Mouse (Mus musculus): ENCODE results near the gene Bcl2.

Bcl2 gene

GRCm38 (mm10) chr1:106664978-106665377, 49.1 kb downstream of the Bcl2 start:
- Histone ChIP-seq H3K27me3 (ENCODE audit: control insufficient read depth, insufficient read depth, low read length, poor library complexity, severe bottlenecking) (no peaks in the 10 kb centered on the region), H3K36me3 (ENCODE audit: control insufficient read depth, insufficient read depth, low read length, poor library complexity, severe bottlenecking) (peaks cover 3% of the 10 kb centered on the region; the same call in 1 of the 2 replicates)
- DNase-seq (ENCODE audit: low read depth, low spot score): peak; percentile 13

- no peak for DNase-seq (ENCODE audit: low read depth, low spot score)
- Histone ChIP-seq H3K27me3 (ENCODE audit: control insufficient read depth, insufficient read depth, low read length, poor library complexity, severe bottlenecking) (no peaks in the 10 kb centered on the region), H3K36me3 (ENCODE audit: control insufficient read depth, insufficient read depth, low read length, poor library complexity, severe bottlenecking) (peaks cover 2% of the 10 kb centered on the region; the same call in 1 of the 2 replicates)
Measured at GRCm38 (mm10) chr1:106662486-106662885, 51.6 kb downstream of the Bcl2 start.

GRCm38 (mm10) chr1:106658293-106658847, 55.7 kb downstream of the Bcl2 start:
- no peaks in the 10 kb centered on the region for H3K36me3 ChIP-seq (ENCODE audit: control insufficient read depth, insufficient read depth, low read length, poor library complexity, severe bottlenecking)
- no peak for DNase-seq (ENCODE audit: low read depth, low spot score)
- H3K27me3 ChIP-seq (ENCODE audit: control insufficient read depth, insufficient read depth, low read length, poor library complexity, severe bottlenecking): no peaks in the 10 kb centered on the region

DNA sequence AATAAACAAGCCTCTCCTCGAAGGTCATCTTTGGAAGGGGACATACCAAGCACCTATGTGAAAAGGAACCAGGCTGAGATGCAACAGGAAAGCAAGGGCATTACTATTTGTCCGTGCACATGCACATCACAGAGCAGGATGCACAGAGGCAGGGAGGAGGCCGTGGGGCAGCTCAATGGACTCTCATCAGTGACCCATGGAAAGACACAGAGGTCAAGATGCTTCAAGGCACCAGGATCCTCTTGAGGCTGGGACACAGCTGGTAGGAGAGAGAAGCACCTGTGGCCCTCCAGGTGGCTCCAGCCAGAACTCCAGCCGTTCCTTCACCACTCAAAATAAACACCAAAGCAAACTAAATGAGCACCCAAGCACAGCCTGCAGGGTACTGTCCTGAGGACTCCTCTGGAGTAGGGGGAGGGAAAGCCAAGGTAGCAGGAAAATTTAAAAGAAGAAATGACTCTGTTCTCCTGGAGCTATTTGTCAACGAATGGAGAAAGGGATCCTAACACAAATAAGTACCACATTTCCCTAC, 57.8 kb downstream of the Bcl2 start:
- Histone ChIP-seq H3K27me3 (ENCODE audit: control insufficient read depth, insufficient read depth, low read length, poor library complexity, severe bottlenecking) (no peaks in the 10 kb centered on the region), H3K36me3 (ENCODE audit: control insufficient read depth, insufficient read depth, low read length, poor library complexity, severe bottlenecking) (no peaks in the 10 kb centered on the region)
- no peak for DNase-seq (ENCODE audit: low read depth, low spot score)

- H3K36me3 ChIP-seq (ENCODE audit: control insufficient read depth, insufficient read depth, low read length, poor library complexity, severe bottlenecking): no peaks in the 10 kb centered on the region
- H3K27me3 ChIP-seq (ENCODE audit: control insufficient read depth, insufficient read depth, low read length, poor library complexity, severe bottlenecking): no peaks in the 10 kb centered on the region
- DNase-seq (ENCODE audit: low read depth, low spot score): peak; percentile 53
Measured at GRCm38 (mm10) chr1:106654254-106654653, 59.8 kb downstream of the Bcl2 start.

DNA sequence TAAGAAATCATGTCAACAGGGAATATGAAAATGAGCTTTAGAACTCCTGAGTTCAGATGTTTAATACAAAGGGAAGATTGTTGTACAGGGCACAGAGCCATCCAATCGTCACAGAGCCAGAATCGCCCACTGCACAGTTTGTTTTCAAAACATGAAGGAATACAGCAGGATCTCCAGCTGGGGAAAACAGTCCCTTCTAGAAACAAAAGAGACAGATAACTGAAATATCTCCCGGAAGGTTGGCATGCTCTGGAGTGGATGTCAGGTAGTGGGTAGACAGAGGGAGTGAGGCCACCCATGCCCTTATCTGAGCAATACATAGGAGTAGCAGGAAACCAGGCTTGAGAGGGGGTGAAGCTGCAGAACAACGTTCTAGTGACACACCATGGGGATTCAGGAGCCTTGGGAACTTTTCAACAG, 60.6 kb downstream of the Bcl2 start:
- Histone ChIP-seq H3K27me3 (ENCODE audit: control insufficient read depth, insufficient read depth, low read length, poor library complexity, severe bottlenecking) (no peaks in the 10 kb centered on the region), H3K36me3 (ENCODE audit: control insufficient read depth, insufficient read depth, low read length, poor library complexity, severe bottlenecking) (no peaks in the 10 kb centered on the region)
- no peak for DNase-seq (ENCODE audit: low read depth, low spot score)

- no peaks in the 10 kb centered on the region for H3K27me3 ChIP-seq (ENCODE audit: control insufficient read depth, insufficient read depth, low read length, poor library complexity, severe bottlenecking)
- no peaks in the 10 kb centered on the region for H3K36me3 ChIP-seq (ENCODE audit: control insufficient read depth, insufficient read depth, low read length, poor library complexity, severe bottlenecking)
- DNase-seq (ENCODE audit: low read depth, low spot score): no peak
Measured at GRCm38 (mm10) chr1:106651211-106651610, 62.9 kb downstream of the Bcl2 start.

DNA sequence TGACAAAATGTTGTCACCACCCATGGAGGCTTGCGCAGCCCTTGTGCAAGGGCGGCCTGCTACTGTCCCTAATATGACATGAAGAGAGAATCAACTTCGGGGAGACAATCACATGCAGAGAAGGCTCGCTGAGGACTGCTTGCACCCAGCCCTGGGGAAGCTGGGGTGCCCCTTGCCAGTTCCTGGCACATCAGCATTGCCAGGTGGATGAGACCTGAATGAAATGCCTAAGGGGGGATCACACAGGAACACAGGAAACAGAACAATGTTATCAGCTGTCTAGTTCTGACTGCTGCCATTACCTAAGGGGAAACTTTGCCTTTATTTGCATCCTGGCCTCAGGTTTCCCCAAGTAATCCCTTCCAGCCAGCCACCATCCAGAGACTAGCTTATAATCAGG, 63.6 kb downstream of the Bcl2 start:
- Histone ChIP-seq H3K36me3 (ENCODE audit: control insufficient read depth, insufficient read depth, low read length, poor library complexity, severe bottlenecking) (no peaks in the 10 kb centered on the region), H3K27me3 (ENCODE audit: control insufficient read depth, insufficient read depth, low read length, poor library complexity, severe bottlenecking) (no peaks in the 10 kb centered on the region)
- no peak for DNase-seq (ENCODE audit: low read depth, low spot score)

DNA sequence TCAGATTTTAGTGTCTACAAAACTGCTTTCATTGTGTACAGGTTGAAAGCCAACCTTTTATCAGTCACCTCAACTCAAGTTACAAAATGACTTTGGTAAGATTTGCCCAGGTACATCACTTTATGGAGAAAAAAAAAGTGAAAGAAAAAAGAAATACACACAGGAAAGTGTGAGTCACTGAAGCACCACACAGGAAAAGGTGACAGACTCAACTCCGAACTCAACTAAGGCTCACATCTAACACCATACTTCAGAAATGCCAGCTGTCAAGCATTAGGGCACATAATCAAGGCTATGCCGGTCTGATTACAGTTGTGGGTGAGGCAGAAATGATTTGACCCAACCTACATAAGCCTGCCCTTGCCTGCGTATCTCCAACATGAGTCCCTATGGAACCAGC, 66.7 kb downstream of the Bcl2 start:
- Histone ChIP-seq H3K36me3 (ENCODE audit: control insufficient read depth, insufficient read depth, low read length, poor library complexity, severe bottlenecking) (no peaks in the 10 kb centered on the region), H3K27me3 (ENCODE audit: control insufficient read depth, insufficient read depth, low read length, poor library complexity, severe bottlenecking) (no peaks in the 10 kb centered on the region)
- DNase-seq (ENCODE audit: low read depth, low spot score): peak; percentile 41

GRCm38 (mm10) chr1:106644566-106644965, 69.5 kb downstream of the Bcl2 start:
- DNase-seq (ENCODE audit: low read depth, low spot score): peak; percentile 12
- Histone ChIP-seq H3K36me3 (ENCODE audit: control insufficient read depth, insufficient read depth, low read length, poor library complexity, severe bottlenecking) (no peaks in the 10 kb centered on the region), H3K27me3 (ENCODE audit: control insufficient read depth, insufficient read depth, low read length, poor library complexity, severe bottlenecking) (no peaks in the 10 kb centered on the region)

DNA sequence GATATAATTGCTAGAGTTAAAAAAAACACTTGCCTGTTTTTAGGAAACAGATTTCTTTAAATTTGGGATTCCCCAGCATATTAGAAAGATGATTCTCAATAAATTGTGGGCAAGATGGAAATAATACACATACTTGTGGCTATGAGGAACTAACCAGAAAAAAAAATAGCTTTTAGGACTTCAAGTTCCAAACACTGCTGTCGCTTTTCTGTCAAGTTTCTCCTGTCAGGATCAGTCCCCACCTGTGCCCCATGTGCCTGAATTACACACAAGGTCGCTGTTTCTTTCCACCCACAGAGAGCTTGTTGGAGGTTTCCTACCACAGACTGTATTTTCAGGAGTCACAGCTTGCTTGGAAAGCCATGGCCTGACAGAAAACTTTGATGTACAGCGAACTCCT, 70.5 kb downstream of the Bcl2 start:
- H3K36me3 ChIP-seq (ENCODE audit: control insufficient read depth, insufficient read depth, low read length, poor library complexity, severe bottlenecking): no peaks in the 10 kb centered on the region
- DNase-seq (ENCODE audit: low read depth, low spot score): no peak

DNA sequence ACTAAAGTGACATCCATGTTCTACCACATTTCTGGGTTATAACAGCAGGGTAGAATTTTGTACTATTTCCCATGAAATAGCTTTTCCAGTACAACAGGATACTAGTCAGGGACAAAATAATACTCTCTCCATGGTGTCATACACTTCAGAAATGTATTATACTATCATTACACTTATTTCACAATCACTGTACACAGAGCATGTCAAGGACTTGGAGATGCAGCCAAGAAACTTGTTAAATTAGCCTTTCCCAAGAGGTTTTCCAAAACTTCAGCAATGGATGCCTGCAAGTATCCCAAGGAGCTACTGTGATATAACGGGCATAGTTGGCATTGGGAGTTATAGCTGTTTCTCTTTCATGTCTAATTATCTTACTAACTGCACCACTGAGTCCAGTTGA, 73.5 kb downstream of the Bcl2 start:
- no peaks in the 10 kb centered on the region for H3K36me3 ChIP-seq (ENCODE audit: control insufficient read depth, insufficient read depth, low read length, poor library complexity, severe bottlenecking)
- no peak for DNase-seq (ENCODE audit: low read depth, low spot score)
- H3K27me3 ChIP-seq (ENCODE audit: control insufficient read depth, insufficient read depth, low read length, poor library complexity, severe bottlenecking): no peaks in the 10 kb centered on the region

More for the DNA sequence above, 70.5 kb downstream of the Bcl2 start:
- no peaks in the 10 kb centered on the region for H3K27me3 ChIP-seq (ENCODE audit: control insufficient read depth, insufficient read depth, low read length, poor library complexity, severe bottlenecking)

GRCm38 (mm10) chr1:106637705-106638104, 76.4 kb downstream of the Bcl2 start:
- Histone ChIP-seq H3K27me3 (ENCODE audit: control insufficient read depth, insufficient read depth, low read length, poor library complexity, severe bottlenecking) (no peaks in the 10 kb centered on the region), H3K36me3 (ENCODE audit: control insufficient read depth, insufficient read depth, low read length, poor library complexity, severe bottlenecking) (no peaks in the 10 kb centered on the region)
- DNase-seq (ENCODE audit: low read depth, low spot score): no peak

DNA sequence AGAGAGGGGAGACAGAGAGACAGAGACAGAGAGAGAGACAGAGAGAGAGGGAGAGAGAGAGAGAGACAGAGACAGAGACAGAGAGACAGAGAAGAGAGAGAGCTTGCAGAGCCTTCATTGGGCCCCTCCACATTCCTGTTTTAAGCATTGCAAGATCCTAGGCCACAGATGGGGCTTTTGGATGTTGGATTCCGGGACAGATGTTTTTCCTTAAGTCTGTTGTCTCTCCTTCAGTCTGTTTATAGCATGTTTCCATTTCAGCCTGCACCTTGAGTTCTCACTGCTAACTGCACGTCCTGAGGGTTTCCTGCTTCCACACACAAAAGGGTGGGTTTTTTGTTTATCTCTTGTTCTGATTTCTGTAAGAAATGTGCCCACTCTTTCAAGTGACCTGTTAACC, 77.4 kb downstream of the Bcl2 start:
- Histone ChIP-seq H3K36me3 (ENCODE audit: control insufficient read depth, insufficient read depth, low read length, poor library complexity, severe bottlenecking) (no peaks in the 10 kb centered on the region), H3K27me3 (ENCODE audit: control insufficient read depth, insufficient read depth, low read length, poor library complexity, severe bottlenecking) (no peaks in the 10 kb centered on the region)
- no peak for DNase-seq (ENCODE audit: low read depth, low spot score)

GRCm38 (mm10) chr1:106633207-106633606, 80.9 kb downstream of the Bcl2 start:
- DNase-seq (ENCODE audit: low read depth, low spot score): no peak
- H3K36me3 ChIP-seq (ENCODE audit: control insufficient read depth, insufficient read depth, low read length, poor library complexity, severe bottlenecking): no peaks in the 10 kb centered on the region
- H3K27me3 ChIP-seq (ENCODE audit: control insufficient read depth, insufficient read depth, low read length, poor library complexity, severe bottlenecking): no peaks in the 10 kb centered on the region

DNA sequence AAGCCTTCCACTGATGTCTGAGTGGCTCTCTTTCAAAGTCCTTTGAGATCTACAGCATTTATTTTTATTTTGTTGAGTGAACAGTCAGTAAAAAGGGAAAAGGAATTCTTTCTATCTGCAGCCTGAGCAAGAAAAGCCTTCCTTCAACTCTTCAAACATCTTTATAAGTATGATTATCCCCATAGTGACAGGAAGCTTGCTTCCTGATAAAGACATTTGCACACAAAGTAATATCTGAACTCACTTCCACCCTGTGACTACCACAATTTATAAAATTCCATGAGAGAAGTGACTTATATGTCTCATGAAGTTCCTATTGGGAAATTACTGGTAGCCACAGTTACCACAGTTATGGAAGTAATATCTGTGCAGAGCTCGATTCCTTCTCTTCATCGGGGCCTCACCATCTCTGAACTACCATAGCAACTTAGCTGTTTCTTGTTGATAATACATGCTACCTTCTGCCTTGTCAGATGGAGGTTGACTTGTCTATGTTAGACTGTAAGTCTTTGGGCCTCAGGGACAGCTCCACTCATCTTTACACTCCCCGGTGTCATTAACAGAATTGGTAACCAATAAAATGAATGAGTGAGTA, 82.1 kb downstream of the Bcl2 start:
- Histone ChIP-seq H3K36me3 (ENCODE audit: control insufficient read depth, insufficient read depth, low read length, poor library complexity, severe bottlenecking) (no peaks in the 10 kb centered on the region), H3K27me3 (ENCODE audit: control insufficient read depth, insufficient read depth, low read length, poor library complexity, severe bottlenecking) (no peaks in the 10 kb centered on the region)
- DNase-seq (ENCODE audit: low read depth, low spot score): no peak
